Mouse (Mus musculus) midbrain, embryonic 16.5 days (tissue): ENCODE results near the gene Erbb2. TPM values are rescaled to one million over a fixed set of nuclear protein-coding genes. Genes with fewer than 3 reads are reported as not detected.

Source experiments
- ATAC-seq: fragments of 200-750 bp; cut with Nextera tagmentation; 2 replicates; pipeline ENCODE4 v1.8.0; 2017; ENCODE audit warnings: moderate TSS enrichment
- H3K27ac ChIP-seq: fragments of 300-500 bp; sonication (generic); 2 replicates; pipeline ENCODE4 v1.5.1; 2014; ENCODE audit warnings: mild to moderate bottlenecking, low read length, mixed read lengths
- H3K27me3 ChIP-seq: fragments of 300-500 bp; sonication (generic); 2 replicates; pipeline ENCODE4 v1.6.1; 2014; ENCODE audit warnings: low read depth, low read length, mixed read lengths; ENCODE audit not compliant: control insufficient read depth, insufficient read depth
- H3K36me3 ChIP-seq: fragments of 300-500 bp; sonication (generic); 2 replicates; pipeline ENCODE4 v1.6.1; 2014; ENCODE audit warnings: mild to moderate bottlenecking, low read length, moderate library complexity, mixed read lengths; ENCODE audit not compliant: control insufficient read depth, insufficient read depth
- H3K4me1 ChIP-seq: fragments of 300-500 bp; sonication (generic); 2 replicates; pipeline ENCODE4 v1.6.1; 2014; ENCODE audit warnings: mild to moderate bottlenecking, low read length, mixed read lengths; ENCODE audit not compliant: control insufficient read depth, insufficient read depth
- H3K4me2 ChIP-seq: fragments of 300-500 bp; sonication (generic); 2 replicates; pipeline ENCODE4 v1.6.1; 2014; ENCODE audit warnings: mild to moderate bottlenecking, low read length, mixed read lengths
- H3K4me3 ChIP-seq: fragments of 300-500 bp; sonication (generic); 2 replicates; pipeline ENCODE4 v1.5.1; 2014; ENCODE audit warnings: low read depth, mild to moderate bottlenecking, low read length, moderate library complexity, mixed read lengths
- H3K9ac ChIP-seq: fragments of 300-500 bp; sonication (generic); 2 replicates; pipeline ENCODE4 v1.6.1; 2014; ENCODE audit warnings: low read depth, low read length, mixed read lengths
- H3K9me3 ChIP-seq: fragments of 300-500 bp; sonication (generic); replicated peaks from 2 replicates; pipeline ENCODE4 v1.6.1; 2014; ENCODE audit warnings: mild to moderate bottlenecking, low read length, mixed read lengths; ENCODE audit not compliant: control insufficient read depth, poor library complexity, severe bottlenecking
- WGBS: fragments of 180-500 bp; shearing (Covaris S2); extraction: QIAGEN DNeasy Blood & Tissue Kit; methylation state at CpG from one replicate; pipeline ENCODE4 v1.1.7; 2014; 5-methylcytosine and 5-hydroxymethylcytosine counted together
- polyA plus RNA-seq: library from polyadenylated mRNA; unstranded; fragments of >200 nt; fragmentation: Nextera tagmentation; extraction: Ambion mirVana; gene quantifications from 2 replicates; pipeline ENCODE4 v1.2.1, GENCODE M21; 2015

Erbb2 gene
- polyA plus RNA-seq, 1 experiment from 2014 or later: 5.7 TPM

- H3K4me2 ChIP-seq: peak overlapping the region; percentile 65
- no peaks in the 10 kb centered on the region for H3K9me3 ChIP-seq
- 63% methylated on average over 3 of the region's 3 CpGs for WGBS
- peak overlapping the region; percentile 93 for H3K27ac ChIP-seq
- peak overlapping the region; percentile 56 for H3K4me3 ChIP-seq
- H3K4me1 ChIP-seq: peaks cover 8% of the 10 kb centered on the region; the same call in 1 of the 2 replicates
- peak overlapping the region; percentile 72; the same call in 1 of the 2 replicates for H3K9ac ChIP-seq
- ATAC-seq: no peak
- no peaks in the 10 kb centered on the region for H3K36me3 ChIP-seq
- H3K27me3 ChIP-seq: no peaks in the 10 kb centered on the region
These were observed 11.5 kb upstream of the Erbb2 start for GRCm38 (mm10) chr11:98400816-98401215.

GRCm38 (mm10) chr11:98406621-98407020 is 5.6 kb upstream of the Erbb2 start:
- peaks cover 3% of the 10 kb centered on the region; the same call in 1 of the 2 replicates for H3K4me1 ChIP-seq
- no peak overlapping the region for H3K4me3 ChIP-seq
- 75% methylated on average over 6 of the region's 6 CpGs for WGBS
- H3K27me3 ChIP-seq: peaks cover 11% of the 10 kb centered on the region
- no peak overlapping the region for H3K9ac ChIP-seq
- H3K4me2 ChIP-seq: no peak overlapping the region
- H3K9me3 ChIP-seq: no peaks in the 10 kb centered on the region
- no peak for ATAC-seq
- H3K27ac ChIP-seq: no peak overlapping the region
- no peaks in the 10 kb centered on the region for H3K36me3 ChIP-seq

- ATAC-seq: no peak
- WGBS: 55% methylated on average over 8 of the region's 8 CpGs
- H3K4me2 ChIP-seq: no peak overlapping the region
- H3K9ac ChIP-seq: no peak overlapping the region
- H3K27me3 ChIP-seq: peaks cover 22% of the 10 kb centered on the region
- no peak overlapping the region for H3K4me3 ChIP-seq
- no peaks in the 10 kb centered on the region for H3K36me3 ChIP-seq
- peaks cover 18% of the 10 kb centered on the region for H3K4me1 ChIP-seq
- H3K9me3 ChIP-seq: no peaks in the 10 kb centered on the region
- no peak overlapping the region for H3K27ac ChIP-seq
These were observed 3.4 kb upstream of the Erbb2 start for GRCm38 (mm10) chr11:98408872-98409271.

GRCm38 (mm10) chr11:98409341-98409822 is 2.9 kb upstream of the Erbb2 start:
- peak overlapping the region; percentile 12; the same call in 1 of the 2 replicates for H3K4me2 ChIP-seq
- no peak overlapping the region for H3K27ac ChIP-seq
- WGBS: 1% methylated on average over 9 of the region's 10 CpGs
- H3K9me3 ChIP-seq: no peaks in the 10 kb centered on the region
- no peak overlapping the region for H3K9ac ChIP-seq
- peaks cover 25% of the 10 kb centered on the region for H3K27me3 ChIP-seq
- H3K4me1 ChIP-seq: peaks cover 20% of the 10 kb centered on the region
- H3K36me3 ChIP-seq: no peaks in the 10 kb centered on the region
- H3K4me3 ChIP-seq: no peak overlapping the region
- ATAC-seq: 0 out of 2 replicates have a peak, but pooled peaks have one; percentile 56

GRCm38 (mm10) chr11:98412797-98413301 is 579 bp downstream of the Erbb2 start:
- 0 out of 2 replicates have a peak, but pooled peaks have one; percentile 59 for ATAC-seq
- H3K9ac ChIP-seq: peak overlapping the region; percentile 64
- under 1% methylated on average over 40 of the region's 40 CpGs for WGBS
- no peaks in the 10 kb centered on the region for H3K9me3 ChIP-seq
- H3K4me2 ChIP-seq: peak overlapping the region; percentile 96
- H3K27me3 ChIP-seq: peaks cover 25% of the 10 kb centered on the region
- H3K4me3 ChIP-seq: peak overlapping the region; percentile 55
- peaks cover 20% of the 10 kb centered on the region for H3K4me1 ChIP-seq
- no peaks in the 10 kb centered on the region for H3K36me3 ChIP-seq
- H3K27ac ChIP-seq: peak overlapping the region; percentile 68

GRCm38 (mm10) chr11:98413731-98414130 is 1.5 kb downstream of the Erbb2 start:
- Histone ChIP-seq H3K9me3 (no peaks in the 10 kb centered on the region), H3K4me3 (0 out of 2 replicates have a peak overlapping the region, but pooled peaks have one; percentile 55), H3K4me2 (peak overlapping the region; percentile 96), H3K27ac (no peak overlapping the region), H3K27me3 (peaks cover 25% of the 10 kb centered on the region), H3K36me3 (no peaks in the 10 kb centered on the region), H3K9ac (no peak overlapping the region), H3K4me1 (peaks cover 20% of the 10 kb centered on the region)
- no peak for ATAC-seq
- WGBS: 39% methylated on average over 7 of the region's 7 CpGs

- H3K27ac ChIP-seq: no peak overlapping the region
- WGBS: 22% methylated on average over 2 of the region's 2 CpGs
- H3K9me3 ChIP-seq: no peaks in the 10 kb centered on the region
- peaks cover 25% of the 10 kb centered on the region for H3K27me3 ChIP-seq
- no peak overlapping the region for H3K4me3 ChIP-seq
- no peak overlapping the region for H3K9ac ChIP-seq
- H3K4me2 ChIP-seq: no peak overlapping the region
- H3K4me1 ChIP-seq: peaks cover 20% of the 10 kb centered on the region
- ATAC-seq: no peak
- H3K36me3 ChIP-seq: no peaks in the 10 kb centered on the region
These were observed 1.9 kb downstream of the Erbb2 start for GRCm38 (mm10) chr11:98414162-98414561.

- H3K27ac ChIP-seq: no peak overlapping the region
- ATAC-seq: no peak
- H3K4me3 ChIP-seq: no peak overlapping the region
- H3K36me3 ChIP-seq: no peaks in the 10 kb centered on the region
- H3K9me3 ChIP-seq: no peaks in the 10 kb centered on the region
- no peak overlapping the region for H3K4me2 ChIP-seq
- H3K9ac ChIP-seq: no peak overlapping the region
- 100% methylated on average over 1 of the region's 1 CpGs for WGBS
- H3K27me3 ChIP-seq: peaks cover 14% of the 10 kb centered on the region
- peaks cover 14% of the 10 kb centered on the region for H3K4me1 ChIP-seq
These were observed 4.8 kb downstream of the Erbb2 start for GRCm38 (mm10) chr11:98417074-98417473.

- Histone ChIP-seq H3K27ac (no peak overlapping the region), H3K9ac (no peak overlapping the region), H3K4me1 (0 out of 2 replicates have a peak, but pooled peaks cover 4% of the 10 kb centered on the region), H3K27me3 (peaks cover 8% of the 10 kb centered on the region), H3K4me3 (no peak overlapping the region), H3K9me3 (no peaks in the 10 kb centered on the region), H3K36me3 (no peaks in the 10 kb centered on the region), H3K4me2 (no peak overlapping the region)
- WGBS: 83% methylated on average over 5 of the region's 6 CpGs
- ATAC-seq: no peak
These were observed 6.0 kb downstream of the Erbb2 start for GRCm38 (mm10) chr11:98418273-98418672.
